Mouse (Mus musculus) CH12.LX (cell line): ENCODE results near the gene Col24a1.

Experiments
- CHD2 ChIP-seq: IDR thresholded peaks from 2 replicates; pipeline ENCODE4 v1.6.1; 2011; ENCODE audit warnings: low read length, improper control_type of control experiment
- CTCF ChIP-seq, 2 experiments: IDR thresholded peaks in 1 of 2; conservative IDR thresholded peaks in 1 of 2; 2 replicates each; pipeline ENCODE4 v1.5.1; 2011 to 2012; ENCODE audit warnings: low read depth in 2 of 2, low read length in 2 of 2, improper control_type of control experiment in 1 of 2, inconsistent platforms in 1 of 2, mild to moderate bottlenecking in 1 of 2, moderate library complexity in 1 of 2
- KAT2A ChIP-seq: IDR thresholded peaks from 2 replicates; pipeline ENCODE4 v1.6.1; 2012; ENCODE audit warnings: low read length, improper control_type of control experiment, inconsistent platforms; ENCODE audit not compliant: insufficient replicate concordance
- MYC ChIP-seq: IDR thresholded peaks from 2 replicates; pipeline ENCODE4 v1.6.1; 2011; ENCODE audit warnings: low read depth, mild to moderate bottlenecking, improper control_type of control experiment, low read length
- POLR2A ChIP-seq: IDR thresholded peaks from 2 replicates; pipeline ENCODE4 v1.6.1; 2011; ENCODE audit warnings: low read depth, mild to moderate bottlenecking, improper control_type of control experiment, low read length
- ZC3H11A ChIP-seq: IDR thresholded peaks from 2 replicates; pipeline ENCODE4 v1.6.1; 2012; ENCODE audit warnings: low read depth, mild to moderate bottlenecking, inconsistent platforms, low read length, improper control_type of control experiment

DNA sequence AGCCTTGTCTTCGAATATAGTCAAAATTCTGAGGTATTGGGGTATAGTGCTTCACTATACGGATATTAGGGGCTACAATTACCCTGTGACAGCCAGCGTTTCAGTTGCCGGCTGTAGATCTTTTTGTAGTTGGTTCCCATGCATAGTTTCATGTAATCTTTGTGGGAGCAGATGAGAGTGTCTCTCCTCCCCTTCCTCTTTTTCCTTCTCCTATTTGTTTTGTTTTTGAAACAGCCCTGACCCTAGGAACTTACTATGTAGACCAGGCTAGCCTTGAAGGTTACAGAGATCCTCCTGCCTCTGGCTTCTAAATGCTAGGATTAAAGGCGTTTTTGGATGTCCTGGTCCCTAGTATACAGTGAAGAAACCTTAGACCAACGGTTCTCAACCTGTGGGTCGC lies 283.1 kb downstream of the Col24a1 start:
- TF ChIP-seq POLR2A (no peak), CHD2 (no peak), CTCF (conservative IDR thresholded peaks at IDR 0.05 in 1 of 2, IDR thresholded peaks at IDR 0.05 in 1 of 2; ENCODE audit: low read depth in 2 of 2, low read length in 2 of 2) (no peak), ZC3H11A (no peak), MYC (no peak), KAT2A (no peak)
